Mouse (Mus musculus) forebrain, embryonic 11.5 days (tissue): ENCODE results near the gene Rgr. TPM values are rescaled to one million over a fixed set of nuclear protein-coding genes. Genes with fewer than 3 reads are reported as not detected.

Source experiments
- polyA plus RNA-seq: library from polyadenylated mRNA; unstranded; fragments of >200 nt; fragmentation: Nextera tagmentation; extraction: Ambion mirVana; gene quantifications from 2 replicates; pipeline ENCODE4 v1.2.1, GENCODE M21; 2014

Rgr gene
- polyA plus RNA-seq, 1 experiment from 2014 or later, result not detected

Other genes starting within 250 kb of the Rgr start
- gene Ccser2, start 80.2 kb downstream of the Rgr start, polyA plus RNA-seq, result 30.2 and 33.1 TPM in 2 replicates
- not detected in 2 replicates for gene Lrit1, start 5.9 kb upstream of the Rgr start, polyA plus RNA-seq
- not detected in 2 replicates for gene Lrit2, start 19.0 kb upstream of the Rgr start, polyA plus RNA-seq
- 1.0 and 1.2 TPM in 2 replicates for gene Cdhr1, start 49.4 kb upstream of the Rgr start, polyA plus RNA-seq
- 0.41 and 0.47 TPM in 2 replicates for gene 2610528A11Rik, start 65.1 kb upstream of the Rgr start, polyA plus RNA-seq
- 189 and 196 TPM in 2 replicates for gene Ghitm, start 86.3 kb upstream of the Rgr start, polyA plus RNA-seq